Mouse (Mus musculus): ENCODE measurements around the gene Stab2.
A peak's percentile ranks its signal among the peaks of the same experiment; 100 is the strongest.

Gene Stab2

GRCm38 (mm10) chr10:87007385-87008214 is at the start of gene Stab2:
TSS of gene Stab2 (minus strand) at chr10:87008025.
- DNase-seq: peak; percentile 14

GRCm38 (mm10) chr10:87051714-87052113 is 43.9 kb upstream of the Stab2 start:
- no peak for DNase-seq

- no peak for DNase-seq
Measured at GRCm38 (mm10) chr10:87049179-87049578, 41.4 kb upstream of the Stab2 start.

GRCm38 (mm10) chr10:87046931-87047468 is 39.2 kb upstream of the Stab2 start:
- no peak for DNase-seq

DNA sequence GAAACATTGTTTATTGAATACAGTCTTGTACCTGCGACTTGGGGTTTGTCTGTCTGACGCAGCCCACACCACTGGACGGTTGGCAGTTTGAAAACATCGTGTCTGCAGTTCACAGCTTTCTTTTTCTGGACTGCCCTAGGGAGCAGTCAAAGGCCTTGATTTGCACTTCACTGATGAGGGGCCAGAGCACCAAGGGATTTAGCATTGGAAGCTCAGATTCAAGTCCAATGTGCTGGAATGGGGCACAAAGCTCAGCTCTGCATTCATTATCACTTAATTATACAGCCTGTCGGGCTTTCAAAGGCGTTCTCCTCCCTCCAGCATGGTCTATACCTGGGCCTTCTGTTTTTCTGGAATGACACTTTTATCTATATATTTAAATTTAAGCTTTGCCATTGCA is 38.6 kb upstream of the Stab2 start:
- DNase-seq: no peak

GRCm38 (mm10) chr10:87045273-87045672 is 37.4 kb upstream of the Stab2 start:
- no peak for DNase-seq

- DNase-seq: no peak
Measured at GRCm38 (mm10) chr10:87041265-87041664, 33.4 kb upstream of the Stab2 start.

- DNase-seq: no peak
Measured at GRCm38 (mm10) chr10:87039800-87040199, 32.0 kb upstream of the Stab2 start.

DNA sequence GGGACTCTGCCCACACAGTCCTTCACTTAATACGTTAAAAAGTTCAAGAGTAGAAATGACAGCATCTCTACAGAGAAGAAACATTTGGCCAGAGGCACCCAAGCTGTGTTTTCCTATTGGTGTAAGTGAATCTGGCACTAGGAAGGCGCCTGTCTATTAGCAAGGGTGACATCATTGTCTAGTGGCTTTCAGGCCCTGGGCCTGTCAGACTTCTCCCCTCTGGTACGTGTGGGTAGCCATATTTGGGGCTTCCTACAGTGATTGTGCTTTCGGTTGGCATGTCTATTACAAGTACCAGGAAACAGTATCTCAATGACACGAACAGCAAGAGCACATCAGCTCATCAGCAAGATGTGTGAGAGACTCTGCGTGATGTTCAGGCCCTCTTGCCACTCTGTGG is 31.5 kb upstream of the Stab2 start:
- DNase-seq: no peak

GRCm38 (mm10) chr10:87037062-87037461 is 29.2 kb upstream of the Stab2 start:
- DNase-seq: no peak

DNA sequence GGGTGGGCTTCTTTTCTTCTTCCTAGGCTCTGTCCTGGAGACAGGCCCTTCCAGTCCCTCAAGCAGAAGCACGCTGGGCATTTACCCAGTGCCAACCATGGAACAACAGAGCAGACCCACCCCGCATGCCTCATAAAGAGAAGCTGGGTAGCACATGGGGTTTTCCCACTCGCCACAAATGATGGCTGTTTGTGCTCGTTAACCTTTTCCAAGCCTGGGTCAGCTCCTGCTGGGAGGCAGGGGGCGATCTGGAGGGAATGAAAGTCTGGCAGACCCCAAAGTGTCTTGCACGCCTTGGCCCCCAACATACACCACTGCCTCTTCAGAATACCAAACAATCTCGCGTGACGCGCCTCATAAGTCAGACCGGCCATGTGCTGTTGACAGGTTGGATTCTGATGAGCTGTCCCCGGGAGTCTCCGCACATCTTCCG is 28.5 kb upstream of the Stab2 start:
- DNase-seq: no peak

DNA sequence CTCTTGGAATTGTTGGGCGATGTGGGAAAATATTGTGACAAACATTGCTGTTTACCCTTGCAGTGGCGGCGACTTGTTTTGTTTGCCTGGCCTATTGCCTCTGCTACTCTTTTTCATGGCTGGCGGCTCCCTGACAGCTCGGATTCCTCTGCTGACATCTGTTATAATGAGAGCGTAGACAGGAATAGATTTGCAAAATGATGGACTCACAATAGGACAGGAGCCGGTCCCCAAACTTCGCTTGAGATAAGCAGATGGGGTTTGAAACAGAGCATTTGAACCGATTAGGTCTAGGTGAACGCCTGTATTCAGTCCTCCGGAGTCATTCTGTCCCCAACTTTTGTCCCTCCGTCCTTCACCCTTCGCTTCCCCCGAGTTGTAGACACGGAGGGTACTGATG is 28.0 kb upstream of the Stab2 start:
- no peak for DNase-seq

GRCm38 (mm10) chr10:87032768-87033167 is 24.9 kb upstream of the Stab2 start:
- DNase-seq: no peak

DNA sequence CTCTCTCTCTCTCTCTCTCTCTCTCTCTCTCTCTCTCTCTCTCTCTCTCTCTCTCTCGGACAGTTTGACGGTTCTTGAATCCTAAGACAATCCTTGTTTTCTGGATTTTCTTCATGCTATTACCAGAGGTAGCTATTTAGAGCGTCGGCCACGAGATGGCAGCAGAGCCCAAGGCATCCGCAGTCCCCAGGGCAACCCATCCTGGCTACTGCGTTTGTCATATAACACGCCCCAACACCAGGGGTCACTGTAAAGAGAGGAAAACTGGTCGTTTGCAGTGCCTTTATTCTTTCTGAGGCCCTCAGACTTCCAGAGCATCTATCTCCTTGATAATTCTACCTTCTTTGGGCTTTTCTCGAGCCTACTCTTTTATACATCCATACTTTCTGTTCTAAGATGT is 17.1 kb upstream of the Stab2 start:
- peak; percentile 67 for DNase-seq

DNA sequence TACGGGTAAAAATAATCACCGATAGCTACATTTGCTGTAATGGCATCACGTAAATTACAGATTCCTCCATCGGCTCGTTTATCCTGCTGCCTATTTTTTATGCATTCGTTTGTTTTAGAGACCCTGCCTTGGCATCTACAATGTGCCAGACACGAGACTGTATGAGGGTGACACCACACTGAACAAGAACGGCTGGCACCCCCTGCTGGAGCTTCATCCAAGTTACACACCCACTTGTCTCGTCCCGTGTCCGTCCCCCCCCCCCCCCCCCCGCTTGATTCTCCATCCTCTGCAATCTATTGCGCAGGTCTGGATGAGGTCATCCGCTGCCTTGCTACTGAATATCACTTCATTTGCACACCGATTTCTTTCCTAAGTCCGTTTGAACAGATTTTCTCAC is 12.9 kb upstream of the Stab2 start:
- no peak for DNase-seq

DNA sequence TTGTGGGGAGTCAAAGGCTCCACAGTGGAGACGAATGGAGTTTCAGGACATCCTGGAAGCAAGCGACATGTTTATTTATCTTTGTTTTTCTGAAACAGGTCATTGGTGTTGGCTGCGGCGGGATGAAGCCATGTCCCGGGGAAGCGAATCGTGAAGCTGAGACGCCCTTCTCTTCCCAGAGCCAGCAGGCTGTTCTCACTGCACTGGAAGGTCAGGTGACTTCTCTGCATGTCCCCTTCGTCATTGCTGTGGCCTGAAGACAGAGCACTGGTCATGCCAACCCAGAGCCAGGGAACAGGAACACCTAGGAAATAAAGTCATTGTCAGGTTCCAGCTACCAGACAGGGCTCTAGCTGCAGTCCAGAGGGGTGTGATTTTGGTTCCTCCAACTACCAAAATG is 11.1 kb upstream of the Stab2 start:
- no peak for DNase-seq

- DNase-seq: no peak
Measured at GRCm38 (mm10) chr10:87016151-87016692, 8.4 kb upstream of the Stab2 start.

DNA sequence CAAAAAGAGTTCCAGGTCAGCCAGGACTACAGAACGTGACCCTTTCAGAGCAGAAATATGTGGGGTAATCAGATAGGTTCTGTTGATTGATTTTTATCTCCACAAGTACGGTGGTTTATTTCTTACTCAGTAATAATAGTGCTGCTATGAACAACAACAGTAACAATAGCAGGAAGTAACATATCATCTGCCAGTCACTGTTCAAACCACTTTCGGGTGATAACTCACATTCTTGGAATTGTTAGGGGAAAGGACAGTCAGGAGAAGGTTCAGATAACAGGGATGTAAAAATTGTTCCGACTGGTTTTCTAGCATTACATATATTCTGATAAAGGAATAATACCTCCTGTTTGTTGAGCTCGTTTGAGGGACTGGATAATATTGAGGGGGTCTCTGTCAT is 7.6 kb upstream of the Stab2 start:
- no peak for DNase-seq

GRCm38 (mm10) chr10:87014391-87014965 is 6.7 kb upstream of the Stab2 start:
- DNase-seq: no peak

DNA sequence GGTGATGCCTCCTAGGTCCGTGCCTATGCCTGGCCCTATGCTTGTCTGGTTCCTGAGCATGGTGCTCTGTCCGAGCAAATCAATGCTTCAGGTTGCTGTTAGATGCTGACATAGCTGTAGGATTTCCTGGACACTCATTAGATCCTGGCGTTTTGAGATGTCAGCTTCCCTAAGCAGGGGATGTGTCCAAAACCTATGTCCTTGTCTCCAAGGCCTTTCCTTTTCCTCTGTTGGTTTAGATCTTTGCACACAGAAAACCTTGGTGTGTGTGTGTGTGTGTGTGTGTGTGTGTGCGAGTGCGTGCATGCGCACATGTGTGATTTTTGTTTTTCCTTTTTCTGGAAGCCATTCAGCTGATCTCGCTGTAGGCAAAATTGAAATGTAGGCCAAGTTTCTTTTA is 4.3 kb upstream of the Stab2 start:
- DNase-seq: no peak

DNA sequence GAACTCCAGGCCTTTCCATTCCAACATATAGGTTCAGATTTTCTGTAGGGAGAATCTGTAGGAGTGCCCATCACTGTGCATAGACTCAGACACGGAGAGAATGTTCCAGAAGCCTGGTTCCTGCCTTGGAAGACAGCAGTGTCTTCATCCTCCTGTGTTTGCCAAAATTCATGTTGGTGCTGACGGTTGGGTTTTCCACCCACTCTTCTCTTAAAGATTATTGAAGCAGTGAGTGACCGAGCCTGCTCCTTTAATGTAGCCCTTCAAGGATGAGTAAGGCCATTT is 332 bp upstream of the Stab2 start:
- DNase-seq: no peak

- no peak for DNase-seq
Measured at GRCm38 (mm10) chr10:86992238-86992976, 15.4 kb downstream of the Stab2 start.

- no peak for DNase-seq
Measured at GRCm38 (mm10) chr10:86990666-86991065, 17.2 kb downstream of the Stab2 start.

- DNase-seq: no peak
Measured at GRCm38 (mm10) chr10:86989838-86990237, 18.0 kb downstream of the Stab2 start.
